Mouse (Mus musculus) G1E (cell line): ENCODE results near the gene Swsap1. TPM values are rescaled to one million over a fixed set of nuclear protein-coding genes. Genes with fewer than 3 reads are reported as not detected.
A peak's percentile ranks its signal among the peaks of the same experiment; 100 is the strongest.

Experiments used
- ATAC-seq: 2 replicates; pipeline ENCODE4 v1.8.0; 2016; ENCODE audit warnings: mild to moderate bottlenecking; ENCODE audit not compliant: insufficient number of reproducible peaks, poor library complexity, low FRiP score, severe bottlenecking; ENCODE audit errors: extremely low read depth
- DNase-seq: peaks from one replicate; pipeline ENCODE4 v3.0.0; 2012; ENCODE audit warnings: low spot score
- H3K27me3 ChIP-seq: 2 replicates; pipeline ENCODE4 v1.6.1; 2012; ENCODE audit warnings: mild to moderate bottlenecking, low read length, inconsistent platforms; ENCODE audit not compliant: insufficient read depth
- H3K36me3 ChIP-seq: replicated peaks from 2 replicates; pipeline ENCODE3; 2012; ENCODE audit warnings: mild to moderate bottlenecking, inconsistent platforms
- H3K4me1 ChIP-seq: 2 replicates; pipeline ENCODE4 v1.6.1; 2012; ENCODE audit warnings: low read depth, low read length, inconsistent platforms, mixed read lengths; ENCODE audit not compliant: insufficient read depth
- H3K4me3 ChIP-seq: 2 replicates; pipeline ENCODE4 v1.5.1; 2012; ENCODE audit warnings: low read depth, mild to moderate bottlenecking, inconsistent platforms, low read length, moderate library complexity, mixed read lengths
- H3K9me3 ChIP-seq: replicated peaks from 2 replicates; pipeline ENCODE4 v1.6.1; 2012; ENCODE audit warnings: inconsistent platforms
- CTCF ChIP-seq: IDR thresholded peaks from 2 replicates; pipeline ENCODE4 v1.5.1; 2012; ENCODE audit warnings: low read depth, low read length, inconsistent platforms, mixed read lengths
- GATA1 ChIP-seq: IDR thresholded peaks from 2 replicates; pipeline ENCODE4 v1.6.1; 2012; ENCODE audit warnings: borderline replicate concordance, low read length, inconsistent platforms, mixed read lengths
- GATA2 ChIP-seq: IDR thresholded peaks from 2 replicates; pipeline ENCODE4 v1.6.1; 2012; ENCODE audit warnings: low read depth, low read length, inconsistent platforms, borderline replicate concordance
- POLR2AphosphoS5 ChIP-seq: IDR thresholded peaks from 2 replicates; pipeline ENCODE4 v1.6.1; 2012; ENCODE audit warnings: low read depth, low read length, inconsistent platforms; ENCODE audit not compliant: insufficient replicate concordance
- TAL1 ChIP-seq: conservative IDR thresholded peaks from 2 replicates; pipeline ENCODE4 v1.6.1; 2012; ENCODE audit warnings: low read depth, low read length, inconsistent platforms, mixed read lengths
- polyA plus RNA-seq: library from polyadenylated mRNA; stranded (reverse); fragments of >175 nt; gene quantifications from 2 replicates; pipeline ENCODE4 v1.2.3, GENCODE M21; 2012
- total RNA-seq, 2 experiments: library from RNA; stranded (forward) in 1 of 2; stranded (reverse) in 1 of 2; fragments of 200-1000 nt in 1 of 2; fragments of >200 nt in 1 of 2; fragmentation: Nextera tagmentation in 1 of 2; gene quantifications; 2 replicates each; pipeline ENCODE4 v1.2.3; 2014 to 2017

The Swsap1 gene
- total and polyA plus RNA-seq, 3 experiments: 10.9 to 12.6 (median 11.8) TPM

DNA sequence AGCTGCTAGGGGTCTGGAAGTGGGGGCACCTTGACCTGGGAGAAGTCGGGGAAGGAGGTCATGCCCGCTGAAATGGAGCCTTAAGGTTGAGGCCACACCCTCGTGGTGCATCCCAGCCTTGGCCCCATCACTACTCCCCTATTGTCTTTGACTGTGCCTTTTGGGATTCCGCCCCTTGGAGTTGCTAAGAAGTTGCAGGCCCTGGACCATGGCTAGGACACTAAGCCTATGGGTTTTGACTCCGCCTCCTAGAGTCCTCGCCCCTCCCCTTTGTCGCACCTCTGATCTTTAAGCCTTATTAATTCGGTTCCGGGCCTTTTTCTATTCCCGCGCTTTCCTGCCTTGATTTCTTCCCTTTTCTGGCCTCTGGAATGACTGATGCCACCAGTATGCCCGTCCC, 11.9 kb upstream of the Swsap1 start:
- Histone ChIP-seq H3K4me1 (peaks cover 20% of the 10 kb centered on the region), H3K36me3 (no peaks in the 10 kb centered on the region), H3K4me3 (no peak overlapping the region), H3K9me3 (peaks cover 11% of the 10 kb centered on the region), H3K27me3 (peaks cover 19% of the 10 kb centered on the region)
- TF ChIP-seq GATA2 (no peak), POLR2AphosphoS5 (no peak), GATA1 (no peak), TAL1 (no peak), CTCF (no peak)
- DNase-seq (no peak), ATAC-seq (no peak)

DNA sequence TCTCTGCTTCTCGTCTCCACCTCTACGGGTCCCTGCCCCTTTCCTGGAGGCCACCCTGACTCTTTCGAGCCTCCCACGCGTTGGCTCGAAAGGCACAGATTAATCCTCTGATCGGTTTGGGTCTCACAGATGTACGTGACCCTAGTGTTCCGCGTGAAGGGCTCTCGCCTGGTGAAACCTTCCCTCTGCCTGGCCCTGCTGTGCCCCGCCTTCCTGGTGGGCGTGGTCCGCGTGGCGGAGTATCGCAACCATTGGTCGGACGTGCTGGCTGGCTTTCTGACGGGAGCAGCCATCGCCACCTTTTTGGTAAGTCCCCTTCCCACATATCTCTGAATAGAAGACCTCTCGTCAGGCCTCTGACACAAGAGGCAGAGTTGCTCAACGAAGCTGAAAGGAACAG, 11.3 kb upstream of the Swsap1 start:
- Histone ChIP-seq H3K4me1 (peaks cover 20% of the 10 kb centered on the region), H3K4me3 (no peak overlapping the region), H3K36me3 (no peaks in the 10 kb centered on the region), H3K27me3 (peaks cover 19% of the 10 kb centered on the region), H3K9me3 (peaks cover 11% of the 10 kb centered on the region)
- DNase-seq (no peak), ATAC-seq (no peak)
- TF ChIP-seq CTCF: no peak
- TF ChIP-seq POLR2AphosphoS5: no peak
- TF ChIP-seq GATA2: no peak
- TF ChIP-seq TAL1: no peak
- no peak for TF ChIP-seq GATA1

DNA sequence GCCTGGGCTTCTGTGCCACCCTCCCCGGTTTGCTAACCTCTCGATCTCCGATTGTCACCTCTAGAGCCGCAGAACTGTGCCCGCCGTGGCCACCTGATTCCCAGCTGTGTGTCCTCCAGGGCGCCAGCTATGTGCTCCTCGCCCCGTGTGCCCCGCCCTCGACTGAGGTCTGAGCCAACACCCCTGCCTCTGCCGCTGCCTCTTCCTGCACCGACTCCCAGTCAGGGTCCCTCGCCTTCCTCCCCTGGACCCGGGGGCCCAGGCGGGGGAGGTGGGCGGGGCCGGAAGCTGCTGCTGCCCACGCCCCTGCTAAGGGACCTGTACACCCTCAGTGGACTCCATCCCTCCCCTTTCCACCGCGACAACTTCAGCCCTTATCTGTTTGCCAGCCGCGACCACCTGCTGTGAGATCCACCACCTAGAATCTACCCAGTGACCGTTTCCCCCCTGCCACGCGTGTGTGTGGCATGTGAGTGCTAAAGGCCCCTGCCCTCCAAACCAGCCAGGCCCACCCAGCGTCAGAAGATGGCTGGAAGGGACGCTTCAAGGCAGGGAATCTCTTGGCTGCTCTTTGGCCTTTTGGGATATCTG, 7.9 kb upstream of the Swsap1 start:
- Histone ChIP-seq H3K27me3 (peaks cover 16% of the 10 kb centered on the region), H3K4me3 (peak overlapping the region; percentile 64; the same call in 1 of the 2 replicates), H3K36me3 (no peaks in the 10 kb centered on the region), H3K4me1 (peaks cover 18% of the 10 kb centered on the region), H3K9me3 (peaks cover 11% of the 10 kb centered on the region)
- peak; percentile 28 for ATAC-seq
- TF ChIP-seq POLR2AphosphoS5 (no peak), TAL1 (no peak), GATA1 (no peak), CTCF (no peak), GATA2 (no peak)
- peak; percentile 37 for DNase-seq

DNA sequence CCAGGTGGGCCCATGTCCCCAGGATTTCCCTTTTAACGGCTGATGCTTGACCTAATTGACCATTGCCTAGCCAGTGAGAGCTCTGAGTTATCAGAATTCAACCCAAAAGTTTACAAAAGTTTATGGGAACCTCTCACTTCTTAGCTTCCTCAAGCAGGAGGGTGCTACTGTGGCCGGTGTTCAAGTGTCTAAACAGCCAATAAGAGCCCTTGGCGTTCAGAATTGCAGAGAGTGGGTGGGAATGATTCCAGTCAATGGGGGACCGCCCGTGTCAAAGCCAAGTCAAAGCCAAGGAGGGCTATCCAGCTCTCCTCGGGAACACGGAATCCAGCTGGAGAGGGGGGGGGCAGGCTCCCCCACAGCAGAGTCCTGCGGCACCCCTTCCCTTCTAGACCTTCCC, 7.4 kb upstream of the Swsap1 start:
- Histone ChIP-seq H3K4me3 (no peak overlapping the region; the same call in 1 of the 2 replicates), H3K4me1 (peaks cover 18% of the 10 kb centered on the region), H3K27me3 (peaks cover 15% of the 10 kb centered on the region), H3K36me3 (no peaks in the 10 kb centered on the region), H3K9me3 (peaks cover 10% of the 10 kb centered on the region)
- TF ChIP-seq GATA2 (no peak), POLR2AphosphoS5 (no peak), GATA1 (no peak)
- DNase-seq: no peak
- ATAC-seq: no peak

DNA sequence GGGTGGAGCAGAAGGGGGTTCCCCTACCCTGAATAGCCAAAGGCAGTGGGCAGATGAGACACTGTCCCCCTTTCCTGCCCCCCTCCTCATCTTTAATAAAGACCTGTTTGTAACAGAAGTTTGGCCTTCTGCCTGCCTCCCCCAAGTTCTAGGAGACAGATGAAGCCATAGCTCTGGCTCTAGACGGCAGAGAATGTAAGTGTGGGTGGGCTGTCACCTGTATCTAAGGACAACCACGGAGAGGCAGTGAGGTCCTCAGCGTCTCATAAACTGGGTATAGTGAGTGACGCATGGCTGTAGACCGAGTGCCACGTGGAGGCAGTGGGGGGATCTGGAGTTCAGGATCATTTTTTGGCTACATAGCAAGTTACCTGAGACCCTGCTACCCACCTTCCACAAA, 6.8 kb upstream of the Swsap1 start:
- Histone ChIP-seq H3K4me3 (no peak overlapping the region), H3K9me3 (peaks cover 5% of the 10 kb centered on the region), H3K4me1 (peaks cover 18% of the 10 kb centered on the region), H3K36me3 (peaks cover 2% of the 10 kb centered on the region), H3K27me3 (peaks cover 11% of the 10 kb centered on the region)
- ATAC-seq (no peak), DNase-seq (no peak)
- TF ChIP-seq TAL1 (no peak), CTCF (no peak), POLR2AphosphoS5 (no peak), GATA2 (no peak), GATA1 (no peak)

DNA sequence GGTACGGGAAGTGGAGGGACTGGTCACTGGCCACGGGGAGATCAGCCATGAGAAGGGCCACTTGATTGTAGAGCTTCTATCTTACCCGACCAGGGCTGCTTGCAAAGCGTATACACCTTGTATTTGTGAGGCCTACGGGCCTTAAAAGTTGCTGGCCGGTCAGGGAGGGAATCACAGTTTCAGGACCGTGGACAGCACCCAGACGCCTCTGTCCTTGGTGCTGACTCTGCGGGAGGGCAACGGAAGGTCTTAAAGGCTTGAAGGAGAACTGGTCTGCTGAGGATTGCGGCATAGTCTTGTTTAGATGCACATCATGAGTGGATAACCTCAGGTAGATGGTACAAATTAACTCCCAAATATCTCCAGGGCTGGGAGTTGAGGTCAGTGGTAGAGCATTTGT, 5.2 kb upstream of the Swsap1 start:
- DNase-seq (peak; percentile 48), ATAC-seq (no peak)
- H3K36me3 ChIP-seq: peaks cover 2% of the 10 kb centered on the region
- no peak overlapping the region for H3K4me3 ChIP-seq
- no peak for TF ChIP-seq POLR2AphosphoS5
- no peak for TF ChIP-seq TAL1
- H3K9me3 ChIP-seq: no peaks in the 10 kb centered on the region
- peaks cover 8% of the 10 kb centered on the region for H3K27me3 ChIP-seq
- H3K4me1 ChIP-seq: peaks cover 21% of the 10 kb centered on the region

DNA sequence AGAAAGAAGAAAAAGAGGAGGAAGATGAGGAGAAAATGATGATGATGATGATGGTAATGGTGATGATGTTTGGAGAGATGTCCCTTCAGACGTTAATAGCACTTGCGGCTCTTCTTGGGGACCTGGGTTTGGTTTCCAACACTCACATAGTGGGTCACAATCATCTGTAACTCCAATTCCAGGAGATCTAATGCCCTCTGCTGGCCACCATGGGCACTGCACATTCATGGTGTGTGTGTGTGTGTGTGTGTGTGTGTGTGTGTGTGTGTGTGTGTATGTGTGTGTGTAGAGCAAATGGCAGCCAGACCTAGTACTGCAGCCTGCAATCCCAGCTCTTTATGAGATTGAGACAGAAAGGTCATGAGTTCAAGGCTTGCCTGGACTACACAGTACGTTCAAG, 3.6 kb upstream of the Swsap1 start:
- H3K4me1 ChIP-seq: peaks cover 26% of the 10 kb centered on the region
- TF ChIP-seq POLR2AphosphoS5 (no peak), GATA1 (no peak), GATA2 (no peak), CTCF (no peak), TAL1 (no peak)
- DNase-seq (no peak), ATAC-seq (no peak)
- peaks cover 6% of the 10 kb centered on the region for H3K27me3 ChIP-seq
- H3K36me3 ChIP-seq: peaks cover 5% of the 10 kb centered on the region
- H3K4me3 ChIP-seq: no peak overlapping the region
- no peaks in the 10 kb centered on the region for H3K9me3 ChIP-seq
